Mouse (Mus musculus): ENCODE data around the gene Tmem262. TPM values are rescaled to one million over a fixed set of nuclear protein-coding genes. Genes with fewer than 3 reads are reported as not detected.

The Tmem262 gene
- polyA plus RNA-seq, 1 experiment from 2014 or later = not detected

DNA sequence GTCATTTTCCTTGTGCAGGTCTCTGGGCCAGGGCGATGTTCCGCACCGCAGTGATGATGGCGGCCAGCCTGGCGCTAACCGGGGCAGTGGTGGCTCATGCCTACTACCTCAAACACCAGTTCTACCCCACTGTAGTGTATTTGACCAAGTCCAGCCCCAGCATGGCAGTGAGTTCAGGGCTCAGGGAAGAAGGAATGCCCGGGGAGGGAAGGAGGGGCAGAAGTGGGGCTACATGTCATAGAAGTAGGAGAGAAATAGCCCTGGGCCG lies 32.0 kb upstream of the Tmem262 start:
- Histone ChIP-seq H3K9me3 (replicated peaks) (no peaks in the 10 kb centered on the region), H3K4me3 (peak overlapping the region; percentile 97), H3K27ac (replicated peaks) (no peak overlapping the region), H3K27me3 (ENCODE audit: low read depth, poor library complexity, severe bottlenecking) (no peaks in the 10 kb centered on the region), H3K36me3 (peaks cover 56% of the 10 kb centered on the region), H3K4me1 (peaks cover 23% of the 10 kb centered on the region)
- WGBS = 89% methylated on average over 8 of the region's 8 CpGs
- DNase-seq (ENCODE audit: low spot score) = no peak

DNA sequence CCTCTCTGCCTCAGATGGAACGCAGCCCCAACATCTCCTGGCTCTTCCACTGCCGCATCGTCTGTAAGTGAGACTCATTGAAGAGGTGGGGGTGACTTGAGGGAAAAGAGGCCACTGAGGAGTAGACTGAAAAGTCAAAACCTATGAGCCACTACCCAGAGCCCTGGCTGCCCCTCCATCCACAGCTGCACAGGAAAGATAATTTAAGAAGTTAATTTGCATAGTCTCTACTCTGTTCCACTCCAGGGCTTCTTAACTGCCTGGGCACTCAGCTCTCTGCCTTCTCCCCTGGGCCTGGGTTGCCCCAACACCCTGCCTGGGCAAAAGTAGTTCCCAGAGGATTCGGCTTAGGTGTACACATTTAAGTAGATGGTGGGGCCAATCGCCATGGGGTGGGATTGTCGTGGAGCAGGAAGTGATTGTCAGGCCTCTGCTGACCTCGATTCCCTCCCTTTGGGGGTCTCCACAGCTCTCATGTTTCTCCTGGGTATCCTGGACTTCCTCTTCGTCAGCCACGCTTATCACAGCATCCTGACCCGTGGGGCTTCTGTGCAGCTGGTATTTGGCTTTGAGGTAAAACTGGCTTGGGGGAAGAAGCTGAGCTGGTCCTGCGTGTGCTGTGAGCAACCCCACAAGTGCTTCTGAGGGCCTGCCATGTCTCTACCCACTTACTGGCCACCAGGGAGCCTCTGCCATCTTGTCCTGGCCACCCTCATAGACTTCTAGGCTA lies 31.0 kb upstream of the Tmem262 start:
- Histone ChIP-seq H3K27ac (replicated peaks) (no peak overlapping the region), H3K4me1 (peaks cover 23% of the 10 kb centered on the region), H3K36me3 (peaks cover 66% of the 10 kb centered on the region), H3K4me3 (peak overlapping the region; percentile 97), H3K9me3 (replicated peaks) (no peaks in the 10 kb centered on the region), H3K27me3 (ENCODE audit: low read depth, poor library complexity, severe bottlenecking) (no peaks in the 10 kb centered on the region)
- 91% methylated on average over 11 of the region's 11 CpGs for WGBS
- DNase-seq (ENCODE audit: low spot score) = no peak

DNA sequence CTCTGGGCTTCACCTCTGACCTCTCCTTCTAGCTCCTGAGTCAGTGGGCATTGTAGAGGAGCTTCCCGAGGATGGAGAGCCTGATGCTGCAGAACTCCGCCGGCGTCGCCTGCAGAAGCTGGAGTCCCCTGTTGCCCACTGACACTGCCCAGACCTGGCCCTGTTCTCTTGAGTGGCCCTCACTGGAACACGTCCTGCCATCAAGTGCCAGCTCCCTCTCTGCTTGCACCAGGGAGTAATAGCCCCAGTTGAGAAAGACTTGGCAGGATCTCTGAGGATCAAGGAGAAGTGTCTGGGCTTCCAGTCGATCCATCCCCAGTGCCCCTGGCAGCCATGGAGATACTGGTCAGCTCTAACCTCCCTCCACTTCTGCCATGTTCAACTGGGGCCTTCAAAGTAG lies 27.3 kb upstream of the Tmem262 start:
- H3K27ac ChIP-seq (replicated peaks) = no peak overlapping the region
- peak overlapping the region; percentile 8; the same call in 1 of the 2 replicates for H3K4me3 ChIP-seq
- DNase-seq (ENCODE audit: low spot score) = no peak
- H3K4me1 ChIP-seq = peaks cover 20% of the 10 kb centered on the region
- H3K36me3 ChIP-seq = peaks cover 83% of the 10 kb centered on the region
- H3K9me3 ChIP-seq (replicated peaks) = no peaks in the 10 kb centered on the region
- no peaks in the 10 kb centered on the region for H3K27me3 ChIP-seq (ENCODE audit: low read depth, poor library complexity, severe bottlenecking)
- WGBS = 88% methylated on average over 7 of the region's 7 CpGs

DNA sequence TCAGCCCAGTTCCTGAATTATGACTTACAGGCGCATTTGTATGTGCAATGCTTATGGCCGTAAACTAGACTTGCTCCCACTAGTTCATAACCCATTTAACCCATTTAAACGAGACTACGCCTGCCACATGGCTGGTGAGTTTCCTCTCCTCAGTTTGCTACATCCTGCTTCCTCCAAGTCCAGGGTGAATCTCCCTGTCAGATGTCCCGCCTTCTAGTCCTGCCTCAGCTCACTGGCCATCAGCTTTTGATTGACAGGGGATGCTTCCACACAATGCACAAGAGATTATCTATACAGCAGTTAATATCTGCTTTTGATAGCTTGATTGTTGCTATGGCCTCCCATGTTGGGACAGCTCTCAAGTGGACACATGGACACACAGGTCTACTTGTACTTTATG lies 25.5 kb upstream of the Tmem262 start:
- 91% methylated on average over 5 of the region's 5 CpGs for WGBS
- Histone ChIP-seq H3K9me3 (replicated peaks) (no peaks in the 10 kb centered on the region), H3K36me3 (peaks cover 77% of the 10 kb centered on the region), H3K4me1 (peaks cover 20% of the 10 kb centered on the region), H3K4me3 (no peak overlapping the region), H3K27me3 (ENCODE audit: low read depth, poor library complexity, severe bottlenecking) (no peaks in the 10 kb centered on the region), H3K27ac (replicated peaks) (no peak overlapping the region)
- DNase-seq (ENCODE audit: low spot score) = no peak

DNA sequence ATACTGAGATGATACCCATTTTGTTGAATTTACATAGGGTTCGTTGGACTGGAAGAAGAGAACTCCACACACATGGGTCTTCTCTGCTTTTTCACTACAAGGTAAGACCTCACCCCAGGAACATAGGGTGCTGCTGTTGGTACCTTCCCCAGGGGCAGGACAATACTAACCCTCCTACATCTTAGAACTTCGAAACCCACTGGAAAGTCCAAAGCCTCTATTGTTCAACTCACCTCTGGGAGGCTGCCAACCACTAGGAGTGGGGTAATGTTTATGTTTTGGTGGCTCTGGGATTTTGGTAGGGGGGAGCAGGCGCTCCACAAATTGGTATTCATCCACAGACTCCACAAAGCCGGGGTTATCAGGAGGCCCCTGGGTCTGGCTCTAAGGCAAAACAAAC lies 23.1 kb upstream of the Tmem262 start:
- H3K9me3 ChIP-seq (replicated peaks) = no peaks in the 10 kb centered on the region
- no peak for DNase-seq (ENCODE audit: low spot score)
- H3K4me3 ChIP-seq = peak overlapping the region; percentile 92
- peaks cover 64% of the 10 kb centered on the region for H3K36me3 ChIP-seq
- peak overlapping the region; percentile 96; the same call in 1 of the 2 replicates for H3K27ac ChIP-seq (replicated peaks)
- 65% methylated on average over 4 of the region's 4 CpGs for WGBS
- H3K4me1 ChIP-seq = peaks cover 30% of the 10 kb centered on the region
- H3K27me3 ChIP-seq (ENCODE audit: low read depth, poor library complexity, severe bottlenecking) = no peaks in the 10 kb centered on the region

DNA sequence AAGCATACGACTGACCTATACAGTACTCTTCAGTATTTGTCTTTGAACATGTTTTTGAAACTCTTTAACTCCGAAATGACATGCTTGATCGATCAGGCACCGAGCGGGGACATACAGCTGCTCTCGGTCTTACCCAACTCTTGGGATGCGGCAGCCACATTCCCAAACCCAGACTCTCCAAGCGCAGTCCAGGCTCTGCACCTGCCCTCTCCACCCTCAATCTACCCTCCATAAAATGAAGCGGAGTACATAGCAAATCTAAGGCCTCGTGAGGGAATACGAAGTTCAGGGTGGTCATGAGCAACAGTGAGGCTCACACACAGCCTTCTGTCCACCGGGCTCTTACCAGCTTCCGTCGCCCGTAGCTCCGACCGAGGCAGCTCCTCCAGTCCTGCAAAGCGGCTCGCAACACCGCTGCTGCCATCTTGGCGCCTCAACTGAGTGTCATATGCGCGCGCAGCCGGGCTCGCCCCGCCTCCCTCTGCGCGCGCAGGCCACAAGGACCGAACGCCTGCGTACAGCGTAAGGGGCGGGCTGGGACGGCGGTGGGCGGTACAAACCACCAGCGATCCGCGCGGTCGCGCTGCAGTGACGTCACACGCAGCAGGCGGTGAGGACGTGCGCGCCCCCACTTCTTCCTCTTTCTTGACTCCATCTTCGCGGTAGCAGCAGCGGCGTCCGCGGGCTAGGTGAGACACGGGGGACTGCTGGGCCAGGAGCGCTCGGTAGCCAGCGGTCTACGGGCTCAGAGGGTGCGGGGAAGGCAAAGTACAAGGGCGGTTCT lies 22.3 kb upstream of the Tmem262 start, which contains the start of the genes Mrpl49 and Fau:
Gene Mrpl49, minus strand, starts transcription at position 473 of the 784 bp plus-strand sequence.
Gene Fau, plus strand, starts transcription at position 532 of the 784 bp plus-strand sequence.
- Histone ChIP-seq H3K4me3 (peak within 1 kb of the TSS; percentile 92), H3K4me1 (peaks cover 38% of the 10 kb centered on the region), H3K27me3 (ENCODE audit: low read depth, poor library complexity, severe bottlenecking) (no peaks in the 10 kb centered on the region), H3K27ac (replicated peaks) (peak within 1 kb of the TSS; percentile 96), H3K36me3 (peaks cover 58% of the 10 kb centered on the region), H3K9me3 (replicated peaks) (no peaks in the 10 kb centered on the region)
- DNase-seq (ENCODE audit: low spot score) = peak; percentile 98
- WGBS = under 1% methylated on average over 63 of the region's 63 CpGs

DNA sequence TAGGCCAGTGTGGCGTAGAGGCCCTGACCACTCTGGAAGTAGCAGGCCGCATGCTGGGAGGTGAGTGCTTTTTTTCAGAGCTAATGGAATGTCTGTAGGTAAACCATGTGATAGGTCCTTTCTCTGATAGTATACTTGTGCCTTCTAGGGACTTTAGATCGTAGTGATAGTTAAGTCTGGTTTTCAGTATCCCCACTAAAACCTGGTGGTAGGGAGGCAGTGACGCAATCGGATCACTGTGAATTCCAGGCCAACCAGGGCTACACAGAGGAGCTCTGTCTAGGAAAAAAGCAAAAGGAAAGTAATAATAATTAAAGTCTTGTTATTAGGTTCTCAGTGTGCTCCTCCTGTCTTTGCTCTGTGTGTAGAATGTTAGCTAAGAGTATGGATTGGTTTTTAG lies 21.3 kb upstream of the Tmem262 start:
- Histone ChIP-seq H3K27me3 (ENCODE audit: low read depth, poor library complexity, severe bottlenecking) (no peaks in the 10 kb centered on the region), H3K27ac (replicated peaks) (peak overlapping the region; percentile 96), H3K4me3 (peak overlapping the region; percentile 92), H3K9me3 (replicated peaks) (no peaks in the 10 kb centered on the region), H3K4me1 (peaks cover 49% of the 10 kb centered on the region), H3K36me3 (peaks cover 58% of the 10 kb centered on the region)
- no peak for DNase-seq (ENCODE audit: low spot score)
- 40% methylated on average over 5 of the region's 5 CpGs for WGBS

DNA sequence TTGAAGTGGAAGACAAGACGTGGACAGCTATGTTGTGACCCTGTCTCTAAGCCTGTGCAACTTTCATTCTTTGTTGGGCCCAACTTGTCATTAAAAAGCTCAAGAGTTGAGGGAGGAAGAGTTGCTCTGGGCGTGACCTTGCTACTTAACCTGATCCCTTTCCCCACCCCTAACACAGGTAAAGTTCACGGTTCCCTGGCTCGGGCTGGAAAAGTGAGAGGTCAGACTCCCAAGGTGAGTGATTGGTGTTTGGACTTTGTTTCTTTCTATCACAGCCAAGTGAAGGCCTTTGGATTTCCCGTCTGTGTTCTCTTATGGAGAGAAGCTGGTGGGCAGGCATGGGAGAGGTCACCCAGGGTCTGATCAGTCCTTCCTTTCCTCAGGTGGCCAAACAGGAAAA lies 20.9 kb upstream of the Tmem262 start:
- no peak for DNase-seq (ENCODE audit: low spot score)
- H3K4me1 ChIP-seq = peaks cover 49% of the 10 kb centered on the region
- peaks cover 54% of the 10 kb centered on the region for H3K36me3 ChIP-seq
- H3K27me3 ChIP-seq (ENCODE audit: low read depth, poor library complexity, severe bottlenecking) = no peaks in the 10 kb centered on the region
- H3K27ac ChIP-seq (replicated peaks) = no peak overlapping the region
- 88% methylated on average over 5 of the region's 5 CpGs for WGBS
- peak overlapping the region; percentile 92 for H3K4me3 ChIP-seq
- no peaks in the 10 kb centered on the region for H3K9me3 ChIP-seq (replicated peaks)

DNA sequence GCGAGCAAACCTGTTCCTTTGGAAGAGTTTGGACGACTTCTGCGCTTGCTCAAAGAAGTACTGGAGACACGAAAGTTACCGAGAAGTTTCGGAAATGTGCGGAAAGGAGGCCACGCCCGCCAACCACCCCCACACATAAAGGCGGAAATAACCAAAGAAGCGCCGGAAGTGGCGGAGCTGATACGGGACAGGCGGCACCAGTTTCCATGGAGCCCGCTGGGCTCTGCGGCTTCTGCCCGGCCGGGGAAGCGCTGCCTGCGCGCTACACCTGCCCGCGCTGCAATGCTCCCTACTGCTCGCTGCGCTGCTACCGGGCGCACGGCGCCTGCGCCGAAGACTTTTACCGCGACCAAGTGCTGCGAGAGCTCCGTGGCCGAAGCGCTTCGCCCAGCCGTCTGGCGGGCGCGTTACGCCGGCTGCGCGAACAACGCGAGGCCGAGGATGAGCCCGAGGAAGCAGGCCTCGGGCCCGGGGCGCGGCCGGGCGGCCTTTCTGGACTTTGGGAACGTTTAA lies 18.8 kb upstream of the Tmem262 start, which contains the start of gene Znhit2:
Gene Znhit2, plus strand, starts transcription at position 172 of the 513 bp plus-strand sequence.
- Histone ChIP-seq H3K27me3 (ENCODE audit: low read depth, poor library complexity, severe bottlenecking) (no peaks in the 10 kb centered on the region), H3K9me3 (replicated peaks) (no peaks in the 10 kb centered on the region), H3K36me3 (peaks cover 35% of the 10 kb centered on the region), H3K4me1 (peaks cover 49% of the 10 kb centered on the region), H3K4me3 (peak within 1 kb of the TSS; percentile 83), H3K27ac (replicated peaks) (peak within 1 kb of the TSS; percentile 92)
- WGBS = under 1% methylated on average over 58 of the region's 58 CpGs
- DNase-seq (ENCODE audit: low spot score) = peak; percentile 91

DNA sequence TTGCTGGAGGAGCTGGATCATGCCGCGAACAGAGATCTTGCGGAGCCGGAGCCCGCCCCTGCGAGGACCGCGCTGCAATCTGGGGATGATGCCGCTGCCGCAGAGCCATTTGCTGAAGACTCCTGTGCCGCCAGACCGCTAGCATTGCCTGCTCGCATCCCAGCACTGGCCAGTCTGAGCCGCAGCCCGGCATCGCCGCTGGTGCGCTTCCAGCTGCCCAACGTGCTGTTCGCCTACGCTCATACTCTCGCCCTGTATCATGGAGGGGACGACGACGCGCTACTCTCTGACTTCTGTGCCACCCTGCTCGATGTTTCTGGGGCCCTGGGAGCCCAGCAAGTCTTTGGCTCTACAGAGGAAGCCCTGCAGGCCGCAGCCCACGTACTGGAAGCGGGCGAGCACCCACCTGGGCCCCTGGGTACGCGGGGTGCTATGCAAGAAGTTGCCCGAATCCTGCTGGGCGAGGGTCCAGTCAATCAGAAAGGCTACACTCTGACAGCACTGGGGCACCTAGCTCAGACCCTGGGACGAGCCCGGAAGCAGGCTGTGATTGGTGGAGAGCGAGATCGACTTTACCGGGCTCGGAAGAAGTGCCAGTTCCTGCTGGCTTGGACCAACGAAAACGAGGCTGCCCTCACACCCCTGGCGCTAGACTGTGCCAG lies 18.1 kb upstream of the Tmem262 start:
- WGBS = 3% methylated on average over 44 of the region's 44 CpGs
- H3K4me1 ChIP-seq = peaks cover 49% of the 10 kb centered on the region
- peak overlapping the region; percentile 92 for H3K27ac ChIP-seq (replicated peaks)
- H3K36me3 ChIP-seq = peaks cover 33% of the 10 kb centered on the region
- peak overlapping the region; percentile 83 for H3K4me3 ChIP-seq
- peak; percentile 47 for DNase-seq (ENCODE audit: low spot score)
- no peaks in the 10 kb centered on the region for H3K9me3 ChIP-seq (replicated peaks)
- H3K27me3 ChIP-seq (ENCODE audit: low read depth, poor library complexity, severe bottlenecking) = no peaks in the 10 kb centered on the region

DNA sequence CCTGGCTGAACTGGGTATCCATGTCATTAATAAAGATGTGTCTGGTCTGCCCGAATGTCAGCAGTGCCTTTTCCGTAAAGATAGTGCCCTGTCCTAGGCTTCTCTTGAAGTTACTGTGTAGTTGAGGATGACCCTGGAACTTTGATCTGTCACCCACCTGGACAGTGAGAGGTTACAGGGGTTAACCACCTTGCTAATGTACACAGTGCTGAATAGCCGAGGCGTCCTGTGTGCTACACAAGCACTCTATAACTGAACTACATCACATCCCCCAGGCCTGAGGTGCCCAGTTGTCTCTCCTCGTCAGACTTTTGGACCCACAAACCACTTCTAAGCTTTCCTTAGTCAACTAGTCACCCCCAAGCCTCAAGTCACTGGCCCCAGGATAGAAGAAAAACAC lies 17.4 kb upstream of the Tmem262 start:
- H3K4me1 ChIP-seq = peaks cover 53% of the 10 kb centered on the region
- peaks cover 33% of the 10 kb centered on the region for H3K36me3 ChIP-seq
- H3K27ac ChIP-seq (replicated peaks) = peak overlapping the region; percentile 92
- no peaks in the 10 kb centered on the region for H3K27me3 ChIP-seq (ENCODE audit: low read depth, poor library complexity, severe bottlenecking)
- WGBS = 80% methylated on average over 5 of the region's 5 CpGs
- no peaks in the 10 kb centered on the region for H3K9me3 ChIP-seq (replicated peaks)
- DNase-seq (ENCODE audit: low spot score) = no peak
- H3K4me3 ChIP-seq = peak overlapping the region; percentile 83

DNA sequence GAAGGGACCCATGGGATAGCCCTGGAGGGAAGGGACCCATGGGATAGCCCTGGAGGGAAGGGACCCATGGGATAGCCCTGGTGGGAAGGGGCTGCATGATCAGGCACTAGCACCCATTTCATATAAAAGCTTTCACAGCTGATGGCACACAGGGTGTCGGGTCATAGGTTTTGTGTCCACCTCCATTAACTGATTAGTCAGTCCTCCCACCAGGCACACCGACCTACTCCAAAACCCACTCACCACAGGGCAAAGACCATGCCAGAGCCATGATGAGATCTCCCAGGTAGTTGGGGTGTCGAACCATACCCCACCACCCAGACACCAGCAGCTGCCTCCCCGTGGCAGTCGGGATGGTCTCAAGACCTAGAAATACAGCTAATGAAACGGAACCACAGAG lies 16.8 kb upstream of the Tmem262 start:
- Histone ChIP-seq H3K4me1 (peaks cover 60% of the 10 kb centered on the region), H3K27me3 (ENCODE audit: low read depth, poor library complexity, severe bottlenecking) (no peaks in the 10 kb centered on the region), H3K9me3 (replicated peaks) (no peaks in the 10 kb centered on the region), H3K4me3 (peak overlapping the region; percentile 83; the same call in 1 of the 2 replicates), H3K36me3 (peaks cover 33% of the 10 kb centered on the region), H3K27ac (replicated peaks) (no peak overlapping the region)
- WGBS = 93% methylated on average over 6 of the region's 6 CpGs
- no peak for DNase-seq (ENCODE audit: low spot score)

All from midbrain, embryonic 10.5 days (tissue).